Mouse (Mus musculus) ES-E14 (cell line): ENCODE results near the gene Cxadr. TPM values are rescaled to one million over a fixed set of nuclear protein-coding genes. Genes with fewer than 3 reads are reported as not detected.
A peak's percentile ranks its signal among the peaks of the same experiment; 100 is the strongest.

Experiments
- DNase-seq: peaks from one replicate; pipeline ENCODE4 v3.0.0-alpha.2; 2013; ENCODE audit warnings: low read depth, low spot score
- H3K27ac ChIP-seq: 2 replicates; pipeline ENCODE4 v1.5.1; 2012; ENCODE audit warnings: low read depth, mild to moderate bottlenecking, low read length, moderate library complexity, mixed read lengths; ENCODE audit not compliant: poor library complexity, insufficient read depth, severe bottlenecking
- H3K36me3 ChIP-seq: 2 replicates; pipeline ENCODE4 v1.6.1; 2012; ENCODE audit warnings: mild to moderate bottlenecking, low read length, moderate library complexity, mixed read lengths; ENCODE audit not compliant: control insufficient read depth, poor library complexity, insufficient read depth, severe bottlenecking
- H3K4me1 ChIP-seq, 2 experiments: fragments of 150-350 bp in 1 of 2; sonication (generic) in 1 of 2; 2 replicates each; pipeline ENCODE4 v1.6.1; 2012; ENCODE audit warnings: low read length in 2 of 2, mild to moderate bottlenecking in 1 of 2, mixed read lengths in 1 of 2; ENCODE audit not compliant: control insufficient read depth in 2 of 2, insufficient read depth in 2 of 2, poor library complexity in 1 of 2
- H3K4me3 ChIP-seq, 2 experiments: fragments of 150-350 bp in 1 of 2; sonication (generic) in 1 of 2; 2 replicates each; pipeline ENCODE4 v1.5.1; 2012; ENCODE audit warnings: low read length in 2 of 2, low read depth in 1 of 2, mild to moderate bottlenecking in 1 of 2, mixed read lengths in 1 of 2; ENCODE audit not compliant: insufficient read depth in 1 of 2, poor library complexity in 1 of 2, severe bottlenecking in 1 of 2
- H3K9ac ChIP-seq: 2 replicates; pipeline ENCODE4 v1.6.1; 2012; ENCODE audit warnings: low read depth, mild to moderate bottlenecking, low read length, mixed read lengths; ENCODE audit not compliant: poor library complexity, insufficient read depth, severe bottlenecking
- H3K9me3 ChIP-seq: fragments of 150-350 bp; sonication (generic); 2 replicates; pipeline ENCODE4 v1.6.1; 2012; ENCODE audit warnings: low read depth, mild to moderate bottlenecking, low read length; ENCODE audit not compliant: control insufficient read depth, insufficient read depth
- CHD2 ChIP-seq: IDR thresholded peaks from 2 replicates; pipeline ENCODE4 v1.6.1; 2014; ENCODE audit warnings: mild to moderate bottlenecking, low read depth, low read length, inconsistent platforms
- HCFC1 ChIP-seq: IDR thresholded peaks from 2 replicates; pipeline ENCODE4 v1.6.1; 2012; ENCODE audit warnings: low read length, inconsistent platforms, borderline replicate concordance; ENCODE audit not compliant: insufficient read depth
- MAFK ChIP-seq: IDR thresholded peaks from 2 replicates; pipeline ENCODE4 v1.6.1; 2014; ENCODE audit warnings: mild to moderate bottlenecking, low read depth, low read length, inconsistent platforms; ENCODE audit not compliant: insufficient read depth
- ZC3H11A ChIP-seq: IDR thresholded peaks from 2 replicates; pipeline ENCODE4 v1.6.1; 2012; ENCODE audit warnings: low read depth, mild to moderate bottlenecking, inconsistent platforms, low read length, borderline replicate concordance
- ZNF384 ChIP-seq: IDR thresholded peaks from 2 replicates; pipeline ENCODE4 v1.6.1; 2012; ENCODE audit warnings: low read depth, low read length, inconsistent platforms
- in situ Hi-C, 2 experiments: fragments of 600-800 bp; cut with MboI; formaldehyde crosslinking; loops; one replicate each; pipeline ENCODE4 v1.15.1; 2025; ENCODE audit warnings: low sequenced_read_pairs in 2 of 2, inconsistent platforms in 1 of 2; ENCODE audit not compliant: unreplicated experiment in 2 of 2
- total RNA-seq: library from RNA; depleted of rRNA; stranded (reverse); fragments of 300-350 nt; gene quantifications from 2 replicates; pipeline ENCODE4 v1.2.3, GENCODE M21; 2012

The Cxadr gene
- total RNA-seq, 1 experiment: 31.0 TPM

DNA sequence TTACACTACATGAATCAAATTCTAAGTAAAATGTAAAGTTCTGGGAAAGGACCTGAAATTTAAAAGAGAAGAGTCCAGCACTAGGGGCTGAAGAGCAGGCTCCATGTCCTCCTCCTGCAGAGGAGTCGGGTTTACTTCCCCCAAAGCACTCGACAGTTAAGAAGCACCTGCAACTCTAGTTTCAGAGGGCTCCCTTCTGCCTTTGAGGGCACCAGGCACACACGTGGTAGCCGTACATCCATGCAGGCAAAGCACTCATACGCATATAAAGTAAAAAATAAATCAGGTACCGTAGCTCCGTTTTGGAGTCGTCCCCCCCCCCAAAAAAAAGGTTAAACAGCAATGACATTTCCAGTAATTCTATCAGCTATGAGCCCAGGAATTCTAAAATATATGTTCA lies 72.5 kb downstream of the Cxadr start:
- DNase-seq: no peak
- H3K9ac ChIP-seq: no peak overlapping the region
- H3K9me3 ChIP-seq: no peaks in the 10 kb centered on the region
- H3K36me3 ChIP-seq: peaks cover 13% of the 10 kb centered on the region
- in situ Hi-C loops: no loop called here
- H3K27ac ChIP-seq: no peak overlapping the region
- H3K4me1 ChIP-seq: peaks cover 3 to 5% of the 10 kb centered on the region in 2 experiments; a peak in 3 of 4 replicates
- no peak for TF ChIP-seq CHD2
- no peak for TF ChIP-seq ZC3H11A
- TF ChIP-seq HCFC1: no peak
- TF ChIP-seq ZNF384: no peak
- TF ChIP-seq MAFK: no peak
- no peak overlapping the region for H3K4me3 ChIP-seq

DNA sequence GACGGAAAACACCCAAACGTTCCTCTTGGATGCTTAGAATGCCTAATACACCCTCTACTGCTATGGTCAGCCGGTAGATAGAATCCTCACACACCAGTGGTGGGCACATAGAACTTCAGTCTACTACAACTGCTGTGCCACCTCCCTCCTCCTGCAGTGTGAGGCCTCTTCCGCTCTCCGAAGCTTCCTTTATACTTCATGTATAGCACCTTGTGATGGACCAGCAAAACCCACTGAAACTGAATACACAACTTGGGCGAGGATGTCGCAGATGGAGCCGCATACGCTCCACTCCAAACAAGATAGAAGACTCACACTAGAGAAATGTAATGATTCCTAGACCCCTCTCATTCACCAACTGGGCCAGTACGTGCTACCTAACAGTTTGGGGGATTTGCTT lies 73.9 kb downstream of the Cxadr start:
- H3K27ac ChIP-seq: no peak overlapping the region
- H3K9ac ChIP-seq: peak overlapping the region; percentile 57

DNA sequence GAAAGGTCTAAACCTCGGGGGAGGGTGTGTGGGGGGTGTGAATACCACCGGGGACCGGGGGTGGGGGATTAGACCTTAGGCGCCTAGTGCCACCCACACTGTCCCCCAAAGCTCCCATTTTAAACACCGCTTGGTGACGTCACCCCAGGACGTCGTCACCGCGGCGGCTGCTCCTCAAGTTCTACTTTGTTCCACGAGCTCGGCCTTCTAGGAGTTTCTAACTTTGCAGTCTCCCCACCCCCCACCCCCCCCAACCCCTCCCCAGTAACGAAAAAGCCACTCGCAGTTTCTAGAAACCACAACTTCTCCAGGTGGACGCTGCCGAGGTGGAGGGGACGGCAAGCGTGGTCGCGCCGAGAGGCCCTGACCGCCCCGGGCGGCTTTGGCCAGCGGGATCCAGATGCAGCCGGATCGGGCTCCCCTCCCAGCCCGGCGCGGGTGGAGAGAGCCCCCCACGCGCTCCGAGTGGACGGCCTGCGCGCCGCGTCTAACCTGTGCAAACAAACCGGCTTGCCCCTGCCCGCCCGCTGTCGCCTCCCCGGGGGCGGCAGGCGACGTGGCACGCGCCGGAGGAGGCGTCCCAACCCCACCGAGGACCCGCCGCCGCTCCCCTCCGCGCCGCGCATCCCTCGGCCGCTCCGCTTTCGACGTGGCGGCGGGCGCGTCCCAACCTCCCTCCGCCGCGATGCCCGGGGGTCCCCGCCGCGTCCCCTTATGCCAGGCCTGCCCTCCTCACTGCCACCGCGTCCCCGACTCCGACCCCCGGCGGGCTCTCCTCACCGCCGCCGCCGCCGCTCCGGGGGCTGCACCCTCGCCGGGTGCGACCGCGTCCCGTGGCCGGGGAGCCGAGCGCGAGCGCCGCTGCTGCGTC lies 74.8 kb downstream of the Cxadr start:
- peaks cover 8% of the 10 kb centered on the region for H3K36me3 ChIP-seq
- no peak for DNase-seq
- TF ChIP-seq MAFK (no peak), HCFC1 (no peak), ZC3H11A (no peak), ZNF384 (no peak), CHD2 (no peak)
- peak overlapping the region; percentile 95 for H3K9ac ChIP-seq
- peak overlapping the region; percentile 71 to 98 for H3K4me3 ChIP-seq
- in situ Hi-C loops: no loop called here
- no peaks in the 10 kb centered on the region for H3K9me3 ChIP-seq
- peaks cover 3 to 5% of the 10 kb centered on the region in 2 experiments; a peak in 3 of 4 replicates for H3K4me1 ChIP-seq
- H3K27ac ChIP-seq: peak overlapping the region; percentile 63

More for the DNA sequence above, 73.9 kb downstream of the Cxadr start:
- Histone ChIP-seq H3K36me3 (peaks cover 8% of the 10 kb centered on the region), H3K4me3 (peak overlapping the region; percentile 71 to 98), H3K4me1 (peaks cover 3 to 5% of the 10 kb centered on the region in 2 experiments; a peak in 3 of 4 replicates), H3K9me3 (no peaks in the 10 kb centered on the region)
- in situ Hi-C loops: no loop called here
- TF ChIP-seq ZNF384 (no peak), HCFC1 (no peak), CHD2 (no peak), MAFK (no peak), ZC3H11A (no peak)
- DNase-seq: no peak

DNA sequence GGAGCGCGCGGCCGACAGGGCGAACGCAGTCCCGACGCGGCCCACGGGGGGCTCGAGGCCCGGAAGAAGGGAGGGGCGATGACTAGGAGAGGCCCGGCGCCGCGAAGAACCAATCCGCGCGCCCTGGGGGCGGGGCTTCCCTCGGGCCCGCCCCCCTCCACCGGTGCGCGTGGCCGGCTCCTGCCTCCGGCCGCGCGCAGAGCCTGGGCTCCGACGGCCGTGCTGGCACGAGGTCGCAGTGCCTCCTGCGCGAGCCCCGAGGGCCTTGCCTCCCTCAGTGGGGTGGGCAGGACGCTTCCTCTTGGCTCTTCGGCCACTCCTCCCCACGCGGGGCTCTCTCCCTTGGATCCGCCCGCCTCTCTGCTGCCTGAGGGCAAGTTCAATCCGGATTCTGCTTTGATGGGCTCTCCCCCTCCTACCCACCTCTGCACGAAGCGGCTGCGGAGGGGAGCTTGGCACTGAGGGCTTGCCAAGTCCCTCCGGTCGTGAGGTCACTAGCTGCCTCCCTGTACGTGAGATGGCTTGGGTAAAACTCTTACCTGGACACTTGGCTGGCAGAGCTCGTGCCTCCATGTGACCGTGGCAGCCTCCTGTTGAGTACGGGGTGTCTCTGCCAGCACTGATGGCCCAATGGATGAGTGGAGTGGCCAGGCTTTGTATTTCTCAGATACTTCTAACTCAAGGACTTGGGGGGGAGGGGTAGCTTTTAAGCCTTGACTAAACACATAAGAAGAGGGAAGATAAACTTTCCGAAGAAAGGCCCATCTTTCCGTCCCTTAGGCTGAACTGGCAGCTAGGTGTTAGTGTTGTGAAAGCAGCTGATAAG lies 75.7 kb downstream of the Cxadr start, which contains the start of gene Btg3:
TSS of gene Btg3 (minus strand) at position 448 of the 826 bp plus-strand sequence.
- DNase-seq: peak; percentile 77
- H3K27ac ChIP-seq: peak within 1 kb of the TSS; percentile 63
- peak within 1 kb of the TSS; percentile 71 to 98 for H3K4me3 ChIP-seq
- TF ChIP-seq HCFC1 (0 out of 2 replicates have a peak, but pooled peaks have one; percentile 37), ZNF384 (no peak)
- H3K9ac ChIP-seq: peak within 1 kb of the TSS; percentile 95
- H3K4me1 ChIP-seq: peaks cover 3 to 5% of the 10 kb centered on the region in 2 experiments; a peak in 3 of 4 replicates
- H3K36me3 ChIP-seq: peaks cover 7% of the 10 kb centered on the region
- in situ Hi-C loops: no loop called here
- H3K9me3 ChIP-seq: no peaks in the 10 kb centered on the region
